Mouse (Mus musculus) large intestine, adult 2 months (tissue): ENCODE measurements around the gene Coa5. TPM values are rescaled to one million over a fixed set of nuclear protein-coding genes. Genes with fewer than 3 reads are reported as not detected.

ENCODE experiments used
- DNase-seq: peaks from one replicate; pipeline ENCODE4 v3.0.0-alpha.2; 2012; ENCODE audit warnings: low read depth, low spot score
- WGBS: fragments of 180-500 bp; shearing (Covaris S2); methylation state at CpG from one replicate; pipeline ENCODE4 v1.1.7; 2018; 5-methylcytosine and 5-hydroxymethylcytosine counted together
- polyA plus RNA-seq: library from polyadenylated mRNA; depleted of rRNA; stranded (reverse); fragments of >200 nt; gene quantifications from 2 replicates; pipeline ENCODE4 v1.2.3, GENCODE M21; 2012; rRNA removed

Coa5 gene
- polyA plus RNA-seq = 42.7 and 52.2 TPM in 2 replicates

GRCm38 (mm10) chr1:37429366-37430296 is at the start of gene Coa5, which contains the start of gene Unc50:
Coa5 (minus strand) TSS chr1:37430103.
Unc50 (plus strand) TSS chr1:37430139.
- under 1% methylated on average over 57 of the region's 57 CpGs for WGBS
- peak; percentile 92 for DNase-seq

GRCm38 (mm10) chr1:37479074-37479473 is 49.2 kb upstream of the Coa5 start:
- WGBS = 78% methylated on average over 9 of the region's 9 CpGs
- DNase-seq = no peak

GRCm38 (mm10) chr1:37478416-37478815 is 48.5 kb upstream of the Coa5 start:
- WGBS = 38% methylated on average over 7 of the region's 7 CpGs
- DNase-seq = no peak

GRCm38 (mm10) chr1:37477928-37478327 is 48.0 kb upstream of the Coa5 start:
- no peak for DNase-seq
- WGBS = 46% methylated on average over 5 of the region's 5 CpGs

GRCm38 (mm10) chr1:37477250-37477649 is 47.3 kb upstream of the Coa5 start:
- no peak for DNase-seq
- 93% methylated on average over 5 of the region's 5 CpGs for WGBS

GRCm38 (mm10) chr1:37475312-37475711 is 45.4 kb upstream of the Coa5 start:
- no peak for DNase-seq
- WGBS = 93% methylated on average over 3 of the region's 3 CpGs

GRCm38 (mm10) chr1:37474634-37475190 is 44.8 kb upstream of the Coa5 start:
- WGBS = 72% methylated on average over 6 of the region's 6 CpGs

GRCm38 (mm10) chr1:37474046-37474445 is 44.1 kb upstream of the Coa5 start:
- WGBS = 72% methylated on average over 8 of the region's 8 CpGs
- no peak for DNase-seq

More at GRCm38 (mm10) chr1:37474634-37475190, 44.8 kb upstream of the Coa5 start:
- no peak for DNase-seq

GRCm38 (mm10) chr1:37473251-37473650 is 43.3 kb upstream of the Coa5 start:
- DNase-seq = no peak

GRCm38 (mm10) chr1:37471179-37472148 is 41.6 kb upstream of the Coa5 start:
- 78% methylated on average over 6 of the region's 6 CpGs for WGBS
- no peak for DNase-seq

More at GRCm38 (mm10) chr1:37473251-37473650, 43.3 kb upstream of the Coa5 start:
- 65% methylated on average over 10 of the region's 10 CpGs for WGBS

GRCm38 (mm10) chr1:37469007-37469406 is 39.1 kb upstream of the Coa5 start:
- WGBS = 92% methylated on average over 5 of the region's 5 CpGs
- no peak for DNase-seq

GRCm38 (mm10) chr1:37467806-37468205 is 37.9 kb upstream of the Coa5 start:
- no peak for DNase-seq
- WGBS = 93% methylated on average over 4 of the region's 4 CpGs

- no peak for DNase-seq
- WGBS = 81% methylated on average over 3 of the region's 3 CpGs
Measured at GRCm38 (mm10) chr1:37466322-37466995, 36.6 kb upstream of the Coa5 start.

- 91% methylated on average over 10 of the region's 10 CpGs for WGBS
- no peak for DNase-seq
Measured at GRCm38 (mm10) chr1:37464878-37465452, 35.1 kb upstream of the Coa5 start.

- WGBS = 90% methylated on average over 7 of the region's 7 CpGs
Measured at GRCm38 (mm10) chr1:37457546-37457945, 27.6 kb upstream of the Coa5 start.

GRCm38 (mm10) chr1:37451270-37451669 is 21.4 kb upstream of the Coa5 start:
- no peak for DNase-seq
- WGBS = 94% methylated on average over 8 of the region's 8 CpGs

More at GRCm38 (mm10) chr1:37457546-37457945, 27.6 kb upstream of the Coa5 start:
- no peak for DNase-seq

GRCm38 (mm10) chr1:37448361-37449095 is 18.6 kb upstream of the Coa5 start:
- no peak for DNase-seq
- 81% methylated on average over 10 of the region's 10 CpGs for WGBS
